Mouse (Mus musculus): Measurements from ENCODE around the gene Vamp4. TPM values are rescaled to one million over a fixed set of nuclear protein-coding genes. Genes with fewer than 3 reads are reported as not detected.
"Not testable (repeated sequence)": the region's sequence is repeated elsewhere in the genome, so short reads cannot be mapped to it uniquely, and the experiment has no call there.

Vamp4 gene
- total RNA-seq, 2 experiments from 2014 or later = 38.4 to 40.7 TPM

DNA sequence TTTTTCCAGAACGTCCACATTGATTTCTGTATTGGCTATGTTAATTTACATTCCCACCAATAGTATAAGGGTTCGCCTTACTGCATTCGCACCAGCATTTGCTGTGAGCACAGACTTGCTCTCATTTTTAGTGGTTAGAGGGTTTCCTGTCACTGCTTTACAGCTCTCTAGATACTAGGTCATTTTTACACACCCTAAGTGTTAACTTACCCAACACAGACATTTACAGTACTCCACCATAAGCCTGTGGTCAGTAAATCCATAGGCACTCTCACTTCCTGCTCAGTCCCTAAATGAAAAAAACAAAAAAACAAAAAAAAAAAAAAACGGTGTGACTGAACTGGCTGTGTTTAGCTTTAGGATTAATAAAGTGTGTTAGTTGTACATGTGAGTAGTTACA, 16.0 kb downstream of the Vamp4 start:
- no peak for DNase-seq (ENCODE audit: low spot score in 2 of 2)

DNA sequence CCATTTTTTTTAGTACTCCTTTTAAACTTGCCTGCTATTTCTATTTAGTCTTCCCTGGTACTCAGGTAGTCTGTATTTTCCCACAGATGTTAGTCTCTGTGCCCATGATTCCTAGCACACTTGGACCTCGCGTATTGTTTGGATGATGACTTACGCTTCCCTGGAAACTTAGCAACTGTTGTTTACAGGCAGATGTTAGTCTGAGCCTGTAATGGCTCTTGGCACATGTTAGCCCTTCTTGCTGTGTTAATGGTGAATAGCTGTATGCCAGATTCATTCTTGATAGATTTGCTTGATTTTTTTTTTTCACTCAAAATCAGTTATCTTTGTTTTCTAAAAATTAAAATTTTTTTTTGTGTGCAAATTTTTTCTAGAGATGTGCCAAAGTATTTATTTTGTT, 18.3 kb downstream of the Vamp4 start:
- DNase-seq (ENCODE audit: low spot score in 2 of 2) = no peak

DNA sequence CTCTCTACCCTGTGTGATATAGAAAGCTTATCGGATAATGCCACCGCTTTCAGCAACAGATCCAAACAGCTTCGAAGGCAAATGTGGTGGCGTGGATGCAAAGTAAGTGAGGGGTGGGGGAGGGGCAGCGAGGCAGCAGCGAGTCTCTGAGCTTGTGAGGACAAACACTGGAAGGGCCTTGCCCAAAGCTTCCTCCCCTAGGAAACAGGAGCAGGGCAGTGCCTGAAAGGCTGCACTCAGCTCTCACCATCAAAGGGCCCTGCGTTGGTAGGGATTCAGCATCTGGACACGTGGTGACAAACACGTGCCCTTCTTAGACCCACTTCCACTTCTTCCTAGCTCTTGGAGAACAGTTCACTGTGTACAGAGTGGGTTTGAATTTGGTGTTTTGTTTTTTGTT, 19.1 kb downstream of the Vamp4 start:
- DNase-seq (ENCODE audit: low spot score in 2 of 2) = no peak

DNA sequence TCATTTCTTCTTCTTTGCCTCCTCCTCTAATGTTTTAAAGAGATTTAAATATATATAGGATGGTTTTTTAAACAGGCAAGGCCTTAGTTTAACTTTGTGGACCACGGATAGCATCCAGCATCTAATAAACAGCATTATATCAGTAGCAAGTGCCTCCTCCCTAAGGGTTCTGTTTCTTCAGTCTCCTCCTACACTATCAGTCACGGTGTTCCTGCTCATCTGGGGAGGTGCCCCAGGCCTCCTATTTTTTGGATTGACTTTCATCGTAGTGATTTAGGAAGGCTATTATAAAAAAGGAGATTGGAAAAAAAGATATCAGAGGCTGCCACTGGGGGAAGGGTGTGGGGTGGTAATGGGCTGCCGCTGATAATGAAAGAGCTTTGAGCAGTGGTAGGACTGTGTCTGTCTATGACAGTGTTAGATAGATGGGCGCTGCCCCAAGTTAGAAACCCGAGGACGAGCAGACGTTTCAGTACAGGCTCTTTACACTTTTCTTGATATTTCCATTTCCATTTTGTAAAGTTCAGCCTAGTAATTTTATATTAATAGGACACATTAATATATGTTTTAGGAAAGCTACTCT, 20.2 kb downstream of the Vamp4 start:
- DNase-seq (ENCODE audit: low spot score in 2 of 2) = no peak

DNA sequence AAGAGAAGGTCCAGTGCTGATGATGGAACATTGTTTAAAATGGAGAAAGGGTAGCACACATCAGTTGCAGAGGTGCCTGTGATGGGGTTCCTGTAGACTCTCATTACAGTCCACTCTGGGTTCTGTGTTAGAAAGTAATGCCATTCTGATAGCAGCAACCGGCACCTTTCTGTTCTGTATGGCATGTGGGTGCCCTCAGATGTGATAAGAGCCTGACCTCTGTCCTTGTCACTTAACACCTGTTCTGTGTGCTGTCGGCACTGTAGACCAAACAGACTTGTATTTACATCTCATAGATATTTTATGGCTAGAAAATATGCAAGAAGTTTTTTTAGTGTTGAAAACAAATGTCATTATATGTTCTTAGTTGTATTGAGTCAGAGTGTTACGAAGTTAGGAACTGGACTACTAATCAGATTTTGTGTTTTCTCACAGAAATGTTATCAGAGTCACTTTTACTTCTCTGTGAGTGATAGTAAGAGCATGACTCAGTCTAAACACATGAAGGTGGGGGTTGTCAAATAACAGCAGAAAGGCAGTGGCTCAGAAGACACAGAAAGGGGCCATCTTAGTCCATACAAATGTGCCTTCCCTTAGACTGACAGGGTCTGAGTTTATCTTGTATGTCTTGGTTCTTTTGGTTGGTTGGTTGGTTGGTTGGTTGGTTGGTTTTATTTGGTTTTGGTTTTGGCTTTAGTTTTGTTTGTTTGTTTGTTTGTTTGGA, 27.2 kb downstream of the Vamp4 start:
- no peak for DNase-seq (ENCODE audit: low spot score in 2 of 2)

DNA sequence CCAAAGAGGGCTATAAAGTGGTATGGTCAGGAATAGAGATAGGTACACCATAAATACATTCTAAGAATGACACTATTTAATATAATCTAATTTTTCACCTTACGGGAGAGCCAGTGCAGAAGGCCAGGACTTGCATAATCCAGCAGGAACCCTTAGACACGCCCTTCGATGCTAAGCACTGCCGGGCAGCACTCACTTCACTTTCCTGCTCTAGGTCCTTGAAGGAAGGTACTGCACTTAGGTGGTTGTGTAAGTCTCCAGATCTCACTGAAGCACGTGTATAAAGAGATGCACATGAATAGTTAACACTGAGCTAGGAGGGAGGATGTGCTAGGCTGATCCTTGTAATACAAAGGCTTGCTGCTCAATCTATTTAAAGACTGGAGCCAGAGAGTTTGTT, 29.3 kb downstream of the Vamp4 start:
- DNase-seq (ENCODE audit: low spot score in 2 of 2) = no peak

DNA sequence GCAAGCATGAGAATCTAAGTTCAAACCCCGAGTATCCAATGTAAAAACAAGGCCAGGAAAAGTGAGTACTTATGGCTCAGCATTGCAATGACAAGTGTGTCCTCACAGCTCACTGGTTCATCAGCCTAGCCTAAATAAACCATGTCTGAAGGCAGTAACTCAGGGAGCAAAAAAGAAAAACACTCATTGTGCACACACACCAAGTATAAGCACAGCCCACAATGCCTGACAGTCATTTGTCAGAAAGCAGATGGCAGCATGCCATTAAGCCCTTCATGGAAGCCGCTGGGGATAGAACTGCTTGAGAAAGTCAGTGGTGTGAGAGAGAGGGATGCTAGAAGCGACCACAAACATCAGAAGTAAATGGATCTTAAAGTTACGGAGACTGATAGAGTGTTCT, 31.0 kb downstream of the Vamp4 start:
- DNase-seq (ENCODE audit: low spot score in 2 of 2) = no peak

DNA sequence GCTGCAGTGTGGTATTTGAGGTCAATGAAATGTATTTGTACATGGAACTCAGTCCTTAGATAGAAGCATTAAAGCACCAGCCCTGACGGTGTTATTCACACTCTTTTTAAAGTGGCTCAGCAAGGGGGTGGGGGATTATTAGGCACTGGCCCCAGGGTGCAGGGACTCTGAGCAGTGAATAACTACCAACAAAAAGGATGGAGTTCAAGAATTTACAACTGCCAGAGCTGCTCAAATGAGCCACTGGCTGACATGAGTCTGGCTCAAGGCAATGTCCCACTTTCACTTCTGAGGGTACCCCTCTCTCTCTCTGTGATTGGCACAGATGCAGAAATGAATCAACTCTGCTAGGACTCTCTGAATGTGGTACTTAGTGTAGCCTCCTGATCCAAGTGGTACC, 37.8 kb downstream of the Vamp4 start:
- no peak for DNase-seq (ENCODE audit: low spot score in 2 of 2)

DNA sequence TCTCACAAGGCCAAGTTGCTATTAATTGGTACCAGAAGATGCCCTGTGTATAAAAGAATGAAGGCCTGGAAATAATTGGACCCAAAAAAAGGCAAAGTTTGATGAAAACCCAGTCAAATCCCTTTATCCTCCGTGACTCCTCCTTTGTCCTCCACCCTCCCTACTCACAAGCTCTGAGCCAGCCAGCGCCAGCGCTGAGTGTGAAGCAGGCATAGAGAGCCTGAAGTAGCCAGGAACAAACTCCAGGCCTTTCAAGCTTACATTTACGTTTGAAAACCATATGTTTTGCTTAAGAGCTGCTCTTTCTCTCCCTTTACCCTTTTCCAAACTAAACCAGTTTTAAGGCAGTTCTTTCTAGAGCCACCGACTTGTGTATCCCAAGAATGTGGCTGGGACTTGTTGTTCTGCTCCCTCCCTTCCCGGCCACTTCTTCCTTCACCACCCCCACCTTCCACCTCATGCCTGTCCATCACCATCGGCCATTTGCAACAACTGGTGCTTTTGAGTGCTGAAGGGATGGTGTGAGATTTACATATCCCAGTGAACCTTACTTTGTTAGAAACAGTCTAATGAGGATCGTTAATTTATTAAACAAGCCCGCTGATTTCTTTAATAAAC, 39.4 kb downstream of the Vamp4 start:
- no peak for DNase-seq (ENCODE audit: low spot score in 2 of 2)

DNA sequence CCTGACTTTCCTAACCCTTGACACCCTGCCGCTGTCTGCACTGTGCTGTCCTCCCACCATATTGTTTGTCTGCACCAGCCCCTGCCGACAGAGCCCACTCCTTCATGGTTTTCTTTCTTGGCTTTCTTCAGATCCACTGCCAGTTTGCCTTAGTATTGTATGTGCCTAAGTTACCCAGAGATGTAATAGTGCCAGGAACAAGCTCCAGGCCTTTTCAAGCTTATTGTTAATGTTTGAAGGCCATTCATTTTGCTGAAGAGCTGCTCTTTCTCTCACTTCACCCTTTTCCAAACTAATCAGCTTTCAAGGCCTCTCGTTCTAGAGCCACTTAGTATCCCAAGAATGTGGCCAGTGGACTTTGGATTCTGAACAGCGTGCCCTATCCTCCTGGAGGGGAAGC, 40.9 kb downstream of the Vamp4 start:
- DNase-seq (ENCODE audit: low spot score in 2 of 2) = no peak

DNA sequence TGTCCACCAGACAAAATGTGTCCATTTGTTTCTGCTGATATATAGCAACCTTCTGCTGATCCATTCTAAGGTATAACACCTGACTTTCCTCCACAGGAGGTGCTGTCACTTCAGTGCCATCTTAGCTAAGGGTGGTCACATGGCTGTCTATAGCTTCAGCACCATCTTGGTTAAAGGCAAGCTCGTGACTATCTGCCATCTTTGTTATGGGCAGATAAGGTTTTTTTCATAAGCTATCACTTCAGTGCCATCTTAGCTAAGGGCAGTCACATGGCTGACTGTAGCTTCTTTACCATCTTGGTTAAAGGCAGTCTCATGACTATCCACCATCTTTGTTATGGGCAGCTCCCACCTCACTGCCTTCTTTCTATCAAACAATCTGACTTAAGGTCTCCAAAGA, 45.2 kb downstream of the Vamp4 start:
- no peak for DNase-seq (ENCODE audit: low spot score in 2 of 2)

DNA sequence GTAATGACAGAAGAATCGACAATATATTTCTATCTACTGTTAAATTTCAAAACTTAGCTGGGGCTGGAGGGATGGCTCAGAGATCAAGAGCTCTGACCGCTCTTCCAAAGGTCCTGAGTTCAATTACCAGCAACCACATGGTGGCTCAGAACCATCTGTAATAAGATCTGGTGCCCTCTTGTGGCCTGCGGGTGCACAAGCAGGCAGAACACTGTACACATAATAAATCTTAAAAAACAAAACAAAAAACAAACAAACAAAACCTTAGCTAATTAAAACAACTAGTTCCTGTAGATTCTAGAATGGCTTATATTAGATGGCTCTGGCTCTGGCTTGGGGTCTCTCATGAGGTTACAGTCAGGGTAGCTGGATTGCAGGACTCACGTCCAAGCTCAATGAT, 50.2 kb downstream of the Vamp4 start:
- no peak for DNase-seq (ENCODE audit: low spot score in 2 of 2)

DNA sequence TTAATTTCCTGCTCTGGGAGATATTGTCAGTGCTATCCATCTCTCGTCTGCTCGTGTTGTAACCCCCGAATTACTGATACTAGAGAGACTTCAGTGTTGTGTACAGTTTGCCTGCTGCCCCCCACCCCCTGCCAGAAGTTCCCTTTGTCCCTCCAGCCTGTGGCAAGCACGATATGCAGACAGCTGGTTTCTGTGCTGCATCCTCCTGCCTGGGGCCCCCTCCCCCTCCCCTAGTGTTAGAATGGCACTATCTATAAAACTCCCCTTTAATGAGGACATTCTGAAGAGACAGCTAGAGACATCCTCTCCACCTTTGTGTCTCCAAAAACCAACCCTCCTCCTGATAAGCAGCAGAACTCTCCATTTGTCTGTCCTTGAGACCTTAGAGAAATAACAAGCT, 53.6 kb downstream of the Vamp4 start:
- DNase-seq (ENCODE audit: low spot score in 2 of 2) = no peak

DNA sequence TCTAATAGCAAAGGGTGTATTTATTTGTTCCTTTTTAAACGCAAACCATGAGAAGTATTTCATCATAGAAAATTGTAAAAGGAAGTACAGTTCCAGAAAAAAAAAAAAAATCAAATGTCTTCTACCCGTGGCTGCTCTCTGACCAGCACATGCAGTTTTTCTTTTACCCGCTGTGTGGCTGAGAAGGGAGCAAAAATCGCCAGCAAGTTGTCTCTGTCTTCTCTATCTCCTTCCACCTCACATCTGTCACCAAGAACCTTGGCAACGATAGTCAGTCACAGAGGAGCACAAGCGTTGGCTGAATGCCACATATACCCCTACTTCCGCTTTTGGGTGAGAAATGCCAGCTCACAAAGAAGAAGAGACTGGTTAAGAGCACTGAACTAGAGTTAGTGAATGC, 54.9 kb downstream of the Vamp4 start:
- DNase-seq (ENCODE audit: low spot score in 2 of 2) = no peak

DNA sequence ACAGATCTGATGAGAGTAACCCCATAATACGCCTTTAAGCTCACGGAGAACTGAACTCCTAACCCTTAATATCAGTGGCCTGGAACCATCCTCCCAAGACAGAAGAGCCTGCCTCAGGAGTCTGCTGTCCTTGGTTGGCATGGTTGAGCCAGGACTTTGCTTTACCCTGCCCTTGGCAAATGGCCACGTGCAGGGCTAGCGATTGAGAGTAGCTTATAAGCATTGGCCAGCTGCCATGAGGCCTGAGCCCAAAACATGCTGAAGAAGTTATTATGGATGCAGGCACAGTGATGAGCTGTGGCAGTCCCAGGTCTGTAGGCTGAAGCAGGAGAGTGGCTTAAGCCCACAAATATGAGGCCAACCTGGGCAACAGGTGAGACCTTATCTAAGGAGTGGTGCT, 57.5 kb downstream of the Vamp4 start:
- DNase-seq (ENCODE audit: low spot score in 2 of 2) = not testable (repeated sequence)

DNA sequence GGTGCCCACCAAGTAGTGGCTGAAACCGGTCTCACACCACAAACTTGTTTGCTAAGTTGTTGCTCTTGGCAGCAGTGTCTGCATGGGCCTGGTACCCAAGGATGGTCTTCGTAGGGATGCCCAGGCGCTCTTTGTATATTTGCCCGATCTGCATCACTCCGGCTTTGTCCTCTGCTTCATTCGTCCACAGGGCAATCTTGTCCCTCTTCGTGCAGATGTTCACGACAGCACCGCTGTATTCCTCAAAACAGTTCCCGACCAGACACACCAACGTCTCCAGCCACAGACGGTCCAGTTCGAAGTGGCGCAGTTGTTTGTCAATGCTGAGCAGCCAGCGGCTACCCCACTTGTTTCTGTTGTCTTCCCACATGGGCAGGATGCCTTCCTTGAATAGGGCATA, 58.0 kb downstream of the Vamp4 start:
- DNase-seq (ENCODE audit: low spot score in 2 of 2) = not testable (repeated sequence)

DNA sequence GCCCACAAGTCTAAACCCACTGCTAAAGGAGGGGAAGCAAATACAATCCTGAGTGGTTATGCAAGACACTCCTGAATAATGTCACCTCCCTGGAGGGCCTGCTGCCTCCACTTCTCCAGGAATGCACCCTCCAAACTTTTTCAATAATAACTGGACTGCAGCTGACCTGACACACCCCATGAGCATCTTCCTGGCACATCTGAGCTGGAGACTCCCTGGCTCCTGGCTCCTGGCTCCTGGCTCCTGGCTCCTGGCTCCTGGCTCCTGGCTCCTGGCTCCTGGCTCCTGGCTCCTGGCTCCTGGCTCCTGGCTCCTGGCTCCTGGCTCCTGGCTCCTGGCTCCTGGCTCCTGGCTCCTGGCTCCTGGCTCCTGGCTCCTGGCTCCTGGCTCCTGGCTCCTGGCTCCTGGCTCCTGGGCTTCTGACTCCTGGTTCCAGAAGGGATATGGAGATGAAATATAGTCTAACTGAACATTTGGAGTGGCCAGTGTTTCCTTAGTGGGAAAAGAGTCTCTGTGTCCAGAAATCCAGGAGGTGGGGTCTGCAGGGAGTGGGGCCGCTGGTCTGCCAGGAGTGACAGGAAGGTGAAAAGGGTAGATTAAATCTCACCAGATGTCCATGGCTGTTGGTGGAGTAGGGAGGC, 65.1 kb downstream of the Vamp4 start:
- DNase-seq (ENCODE audit: low spot score in 2 of 2) = not testable (repeated sequence)

DNA sequence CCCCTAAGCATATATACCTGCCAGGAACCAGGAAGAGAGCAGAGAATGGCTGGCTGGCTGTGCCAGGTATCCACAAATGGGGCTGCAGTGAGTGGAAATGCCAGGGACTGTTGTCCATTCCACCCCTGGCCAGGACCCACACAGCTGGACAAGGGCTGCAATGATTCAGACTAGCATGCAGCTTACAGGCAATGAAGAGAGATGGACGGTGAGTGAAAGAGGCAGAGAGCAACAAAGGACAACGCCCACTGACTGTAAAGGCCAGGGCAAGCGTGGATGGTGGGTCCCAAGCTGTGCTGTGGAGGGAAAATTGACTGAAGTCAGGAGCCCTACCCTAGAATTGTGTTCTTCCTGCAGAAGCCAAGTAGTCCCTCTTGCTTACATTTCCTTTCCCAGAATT, 66.2 kb downstream of the Vamp4 start:
- DNase-seq (ENCODE audit: low spot score in 2 of 2) = no peak

DNA sequence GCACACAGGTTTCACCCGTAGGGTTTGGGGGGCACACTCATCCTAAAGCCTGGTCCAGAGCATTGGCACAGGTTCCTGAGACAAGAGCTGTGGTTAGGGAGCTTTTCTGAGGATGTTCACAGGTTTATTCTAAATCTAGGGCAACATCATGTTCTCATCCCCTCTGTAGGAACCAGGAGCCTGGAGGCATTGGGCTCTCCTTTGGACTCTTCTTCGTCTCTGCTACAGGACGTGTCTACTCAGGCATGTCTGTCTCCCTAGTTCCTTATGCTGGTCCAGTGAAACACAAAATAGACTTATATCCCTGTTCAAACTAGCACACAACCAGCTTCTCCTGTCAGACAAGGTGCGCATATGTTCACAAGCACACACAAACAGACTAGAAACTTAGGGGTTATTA, 68.2 kb downstream of the Vamp4 start:
- no peak for DNase-seq (ENCODE audit: low spot score in 2 of 2)

DNA sequence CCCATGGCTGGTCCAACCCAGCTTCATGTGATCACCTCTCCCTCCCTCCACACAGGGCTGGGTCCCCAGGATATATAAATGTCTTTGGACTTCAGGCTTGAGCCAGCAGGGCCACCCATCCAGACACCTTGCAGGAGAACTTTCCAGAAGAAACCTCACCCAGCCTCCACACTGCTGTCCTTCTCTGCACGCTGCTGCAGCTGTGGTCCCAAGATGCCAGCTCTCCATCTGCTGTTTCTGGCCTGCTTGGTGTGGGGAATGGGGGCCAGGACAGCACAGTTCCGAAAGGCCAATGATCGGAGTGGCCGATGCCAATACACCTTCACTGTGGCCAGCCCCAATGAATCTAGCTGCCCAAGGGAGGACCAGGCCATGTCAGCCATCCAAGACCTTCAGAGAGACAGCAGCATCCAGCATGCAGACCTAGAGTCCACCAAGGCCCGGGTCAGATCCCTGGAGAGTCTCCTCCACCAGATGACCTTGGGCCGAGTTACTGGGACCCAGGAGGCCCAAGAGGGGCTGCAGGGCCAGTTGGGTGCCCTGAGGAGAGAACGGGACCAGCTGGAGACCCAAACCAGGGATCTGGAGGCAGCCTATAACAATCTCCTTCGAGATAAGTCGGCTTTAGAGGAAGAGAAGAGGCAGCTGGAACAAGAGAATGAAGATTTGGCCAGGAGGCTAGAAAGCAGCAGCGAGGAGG, 68.9 kb downstream of the Vamp4 start, which contains the start of gene Myoc:
Myoc (plus strand) TSS at position 105 of the 700 bp plus-strand sequence.
- no peak for DNase-seq (ENCODE audit: low spot score in 2 of 2)

DNA sequence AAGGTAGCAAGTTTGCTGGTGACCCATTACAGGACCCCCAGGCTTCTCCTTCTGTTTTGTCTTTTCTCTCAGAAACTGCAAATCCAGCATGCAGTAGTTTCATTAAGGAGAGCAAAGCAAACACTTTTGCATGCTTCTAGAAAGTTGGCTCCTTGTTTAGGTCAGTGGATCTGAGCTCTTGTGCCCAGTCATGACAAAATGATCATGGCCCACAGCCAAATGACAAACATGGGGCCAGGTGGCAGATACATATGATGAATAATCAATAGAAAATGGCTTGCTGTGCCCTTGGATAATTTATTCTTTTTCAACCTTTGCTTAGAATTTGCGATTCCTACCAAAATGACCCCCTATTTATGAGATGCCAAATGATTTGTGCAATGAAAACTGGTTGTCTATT, 69.5 kb downstream of the Vamp4 start:
- DNase-seq (ENCODE audit: low spot score in 2 of 2) = no peak

DNA sequence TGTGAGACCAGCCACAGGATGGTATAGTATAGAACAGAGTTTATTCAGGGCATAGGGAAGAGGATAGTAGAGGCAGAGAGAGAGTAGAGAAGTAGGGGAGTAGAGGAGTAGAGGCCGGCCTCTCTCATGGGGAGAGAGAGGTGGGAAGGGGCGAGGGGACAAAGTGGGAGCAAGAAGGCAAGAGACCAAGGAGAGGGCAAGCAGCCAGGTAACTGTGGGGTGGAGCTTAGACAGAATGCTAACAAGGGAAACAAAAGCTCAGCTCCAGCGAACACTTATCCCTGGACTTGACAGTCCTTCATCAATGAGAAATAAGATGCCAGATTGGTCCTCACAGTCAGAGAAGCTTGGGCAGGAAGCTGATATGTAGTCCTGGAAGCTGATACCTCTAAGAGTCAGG, 72.3 kb downstream of the Vamp4 start:
- DNase-seq (ENCODE audit: low spot score in 2 of 2) = no peak

All from adrenal gland, adult 18-20 months (tissue).